Mouse (Mus musculus): ENCODE measurements around the gene Mark2.

GRCm38 (mm10) chr19:7264088-7264765 is 77.4 kb downstream of the Mark2 start:
- TF ChIP-seq MYOG (IDR thresholded peaks at IDR 0.05; ENCODE audit: control insufficient read depth in 1 of 3, insufficient read depth in 1 of 3, insufficient read length in 2 of 3, low read depth in 2 of 3) = no peak
- TF ChIP-seq CEBPB (IDR thresholded peaks at IDR 0.05; ENCODE audit: insufficient read depth, poor library complexity, severe bottlenecking) = no peak
- no peak for TF ChIP-seq POLR2A (IDR thresholded peaks at IDR 0.05; ENCODE audit: insufficient read length, low read depth)
- TF ChIP-seq REST (IDR thresholded peaks at IDR 0.05; ENCODE audit: insufficient read depth, insufficient read length) = no peak
- TF ChIP-seq TCF12 (IDR thresholded peaks at IDR 0.05; ENCODE audit: insufficient read depth, poor library complexity, severe bottlenecking) = no peak
- TF ChIP-seq POLR2AphosphoS2 (IDR thresholded peaks at IDR 0.05; ENCODE audit: insufficient read length, low read depth) = no peak
- TF ChIP-seq E2F4 (IDR thresholded peaks at IDR 0.05; ENCODE audit: insufficient read depth) = no peak
- TF ChIP-seq USF1 (IDR thresholded peaks at IDR 0.05; ENCODE audit: low read depth) = no peak
- TF ChIP-seq MAX (IDR thresholded peaks at IDR 0.05; ENCODE audit: low read depth) = no peak

All from myocyte (in vitro differentiated cells).